Mouse (Mus musculus) brown adipose tissue, adult 24 weeks (tissue): Measurements from ENCODE around the gene Rnf5. TPM values are rescaled to one million over a fixed set of nuclear protein-coding genes. Genes with fewer than 3 reads are reported as not detected.

Experiments used
- H3K27ac ChIP-seq: fragments of 200-500 bp; replicated peaks from 2 replicates; pipeline ENCODE4 v1.5.1; 2012; ENCODE audit warnings: low read depth, mild to moderate bottlenecking, low read length
- H3K4me1 ChIP-seq: fragments of 200-500 bp; 2 replicates; pipeline ENCODE4 v1.6.1; 2012; ENCODE audit warnings: low read length, mixed read lengths; ENCODE audit not compliant: control insufficient read depth, insufficient read depth, insufficient read length
- H3K4me3 ChIP-seq: fragments of 200-500 bp; 2 replicates; pipeline ENCODE4 v1.5.1; 2012; ENCODE audit warnings: low read depth, mild to moderate bottlenecking, low read length, moderate library complexity; ENCODE audit not compliant: insufficient read depth
- polyA plus RNA-seq: library from polyadenylated mRNA; stranded (reverse); fragments of >200 nt; gene quantifications from 2 replicates; pipeline ENCODE4 v1.2.4, GENCODE M21; 2012; ENCODE audit not compliant: missing spikeins, insufficient read depth, insufficient read length

Rnf5 gene
- polyA plus RNA-seq, 1 experiment, result 104 TPM

- Histone ChIP-seq H3K4me3 (peak within 1 kb of the TSS; percentile 67), H3K27ac (peak within 1 kb of the TSS; percentile 100), H3K4me1 (peaks cover 7% of the 10 kb centered on the region)
Measured at GRCm38 (mm10) chr17:34564003-34564421, 39.5 kb downstream of the Rnf5 start, which contains the start of gene Notch4. Notch4 (plus strand) TSS chr17:34564268.

- Histone ChIP-seq H3K4me3 (no peak overlapping the region), H3K4me1 (peaks cover 7% of the 10 kb centered on the region), H3K27ac (peak overlapping the region; percentile 81)
Measured at GRCm38 (mm10) chr17:34563354-34563753, 40.1 kb downstream of the Rnf5 start.

- H3K4me3 ChIP-seq, result no peak overlapping the region
Measured at GRCm38 (mm10) chr17:34562595-34562994, 40.9 kb downstream of the Rnf5 start.

GRCm38 (mm10) chr17:34561200-34561599, 42.3 kb downstream of the Rnf5 start:
- H3K27ac ChIP-seq, result peak overlapping the region; percentile 86
- peaks cover 21% of the 10 kb centered on the region for H3K4me1 ChIP-seq
- H3K4me3 ChIP-seq, result peak overlapping the region; percentile 35

More at GRCm38 (mm10) chr17:34562595-34562994, 40.9 kb downstream of the Rnf5 start:
- H3K4me1 ChIP-seq, result peaks cover 8% of the 10 kb centered on the region
- peak overlapping the region; percentile 39; the same call in 1 of the 2 replicates for H3K27ac ChIP-seq

GRCm38 (mm10) chr17:34560438-34560837, 43.1 kb downstream of the Rnf5 start:
- peak overlapping the region; percentile 40; the same call in 1 of the 2 replicates for H3K27ac ChIP-seq

GRCm38 (mm10) chr17:34559895-34560294, 43.6 kb downstream of the Rnf5 start:
- H3K27ac ChIP-seq, result no peak overlapping the region
- H3K4me1 ChIP-seq, result peaks cover 28% of the 10 kb centered on the region
- H3K4me3 ChIP-seq, result no peak overlapping the region

More at GRCm38 (mm10) chr17:34560438-34560837, 43.1 kb downstream of the Rnf5 start:
- peaks cover 26% of the 10 kb centered on the region for H3K4me1 ChIP-seq
- H3K4me3 ChIP-seq, result no peak overlapping the region

- peak overlapping the region; percentile 26; the same call in 1 of the 2 replicates for H3K27ac ChIP-seq
- H3K4me1 ChIP-seq, result peaks cover 28% of the 10 kb centered on the region
- no peak overlapping the region for H3K4me3 ChIP-seq
Measured at GRCm38 (mm10) chr17:34559116-34559515, 44.4 kb downstream of the Rnf5 start.

- H3K4me3 ChIP-seq, result no peak overlapping the region
- peaks cover 28% of the 10 kb centered on the region for H3K4me1 ChIP-seq
- H3K27ac ChIP-seq, result peak overlapping the region; percentile 94
Measured at GRCm38 (mm10) chr17:34557411-34557810, 46.1 kb downstream of the Rnf5 start.

GRCm38 (mm10) chr17:34556406-34556805, 47.1 kb downstream of the Rnf5 start:
- H3K4me3 ChIP-seq, result no peak overlapping the region
- H3K27ac ChIP-seq, result peak overlapping the region; percentile 94
- peaks cover 24% of the 10 kb centered on the region for H3K4me1 ChIP-seq

GRCm38 (mm10) chr17:34555483-34555882, 48.0 kb downstream of the Rnf5 start:
- no peak overlapping the region for H3K4me3 ChIP-seq
- H3K4me1 ChIP-seq, result peaks cover 24% of the 10 kb centered on the region
- H3K27ac ChIP-seq, result peak overlapping the region; percentile 96

Other genes starting within 250 kb of the Rnf5 start
- 0.67 TPM in 1 of 2 replicates, not detected in the other for gene Btnl2, start 248.9 kb downstream of the Rnf5 start, polyA plus RNA-seq
- not detected in 2 replicates for gene Btnl1, start 226.6 kb downstream of the Rnf5 start, polyA plus RNA-seq
- not detected in 2 replicates for gene BC051142, start 204.9 kb downstream of the Rnf5 start, polyA plus RNA-seq
- not detected in 2 replicates for gene Btnl4, start 126.4 kb downstream of the Rnf5 start, polyA plus RNA-seq
- not detected in 2 replicates for gene Btnl6, start 86.3 kb downstream of the Rnf5 start, polyA plus RNA-seq
- 3.8 and 8.8 TPM in 2 replicates for gene Notch4, start 39.4 kb downstream of the Rnf5 start, polyA plus RNA-seq
- 3.3 and 7.5 TPM in 2 replicates for gene Gpsm3, start 13.9 kb downstream of the Rnf5 start, polyA plus RNA-seq
- 19.9 and 35.5 TPM in 2 replicates for gene Pbx2, start 12.4 kb downstream of the Rnf5 start, polyA plus RNA-seq
- not detected in 2 replicates for gene Ager, start 5.8 kb downstream of the Rnf5 start, polyA plus RNA-seq
- gene Agpat1, start 572 bp upstream of the Rnf5 start, polyA plus RNA-seq, result 89.0 and 120 TPM in 2 replicates
- 1.4 TPM in 1 of 2 replicates, not detected in the other for gene Egfl8, start 12.3 kb upstream of the Rnf5 start, polyA plus RNA-seq
- gene Ppt2, start 24.8 kb upstream of the Rnf5 start, polyA plus RNA-seq, result 30.2 and 32.3 TPM in 2 replicates
- not detected in 2 replicates for gene Prrt1, start 25.8 kb upstream of the Rnf5 start, polyA plus RNA-seq
- gene Fkbpl, start 41.1 kb upstream of the Rnf5 start, polyA plus RNA-seq, result 11.1 and 26.4 TPM in 2 replicates
- 16.2 and 17.1 TPM in 2 replicates for gene Atf6b, start 43.5 kb upstream of the Rnf5 start, polyA plus RNA-seq
- 9.7 and 10.1 TPM in 2 replicates for gene Tnxb, start 66.8 kb upstream of the Rnf5 start, polyA plus RNA-seq
- 17.7 and 28.0 TPM in 2 replicates for gene C4b, start 140.2 kb upstream of the Rnf5 start, polyA plus RNA-seq
- not detected in 2 replicates for gene Cyp21a1, start 200.9 kb upstream of the Rnf5 start, polyA plus RNA-seq
- 18.5 and 20.3 TPM in 2 replicates for gene Stk19, start 233.3 kb upstream of the Rnf5 start, polyA plus RNA-seq
- 15.3 and 17.2 TPM in 2 replicates for gene Dxo, start 233.3 kb upstream of the Rnf5 start, polyA plus RNA-seq
- gene Skiv2l, start 246.5 kb upstream of the Rnf5 start, polyA plus RNA-seq, result 15.1 and 24.6 TPM in 2 replicates
- gene Nelfe, start 246.7 kb upstream of the Rnf5 start, polyA plus RNA-seq, result 25.0 and 41.5 TPM in 2 replicates